Mouse (Mus musculus) embryonic stem cell, embryonic (primary cell): ENCODE results near the gene Vmn2r-ps159.
"Not testable (repeated sequence)": the region's sequence is repeated elsewhere in the genome, so short reads cannot be mapped to it uniquely, and the experiment has no call there.

ENCODE experiments used
- CTCF ChIA-PET, 4 experiments: fragments of 300-600 bp in 2 of 4; fragments of 350-600 bp in 2 of 4; sonication (Branson Sonifier 250); formaldehyde crosslinking; loops; one replicate each; lab custom pipeline; 2022; ENCODE audit warnings: inconsistent platforms in 2 of 4; lab: Charles Lee
- POLR2A ChIA-PET, 4 experiments: fragments of 300-600 bp in 2 of 4; fragments of 350-600 bp in 2 of 4; sonication (Branson Sonifier 250); formaldehyde crosslinking; loops; one replicate each; lab custom pipeline; 2022; ENCODE audit warnings: antibody characterized with exemption in 4 of 4, inconsistent platforms in 1 of 4; lab: Charles Lee

Vmn2r-ps159 gene

GRCm38 (mm10) chr4:156330803-156331202 lies at the start of gene Vmn2r-ps159:
TSS of gene Vmn2r-ps159 (plus strand) at chr4:156331103.
- CTCF ChIA-PET, POLR2A ChIA-PET: not testable (repeated sequence)

DNA sequence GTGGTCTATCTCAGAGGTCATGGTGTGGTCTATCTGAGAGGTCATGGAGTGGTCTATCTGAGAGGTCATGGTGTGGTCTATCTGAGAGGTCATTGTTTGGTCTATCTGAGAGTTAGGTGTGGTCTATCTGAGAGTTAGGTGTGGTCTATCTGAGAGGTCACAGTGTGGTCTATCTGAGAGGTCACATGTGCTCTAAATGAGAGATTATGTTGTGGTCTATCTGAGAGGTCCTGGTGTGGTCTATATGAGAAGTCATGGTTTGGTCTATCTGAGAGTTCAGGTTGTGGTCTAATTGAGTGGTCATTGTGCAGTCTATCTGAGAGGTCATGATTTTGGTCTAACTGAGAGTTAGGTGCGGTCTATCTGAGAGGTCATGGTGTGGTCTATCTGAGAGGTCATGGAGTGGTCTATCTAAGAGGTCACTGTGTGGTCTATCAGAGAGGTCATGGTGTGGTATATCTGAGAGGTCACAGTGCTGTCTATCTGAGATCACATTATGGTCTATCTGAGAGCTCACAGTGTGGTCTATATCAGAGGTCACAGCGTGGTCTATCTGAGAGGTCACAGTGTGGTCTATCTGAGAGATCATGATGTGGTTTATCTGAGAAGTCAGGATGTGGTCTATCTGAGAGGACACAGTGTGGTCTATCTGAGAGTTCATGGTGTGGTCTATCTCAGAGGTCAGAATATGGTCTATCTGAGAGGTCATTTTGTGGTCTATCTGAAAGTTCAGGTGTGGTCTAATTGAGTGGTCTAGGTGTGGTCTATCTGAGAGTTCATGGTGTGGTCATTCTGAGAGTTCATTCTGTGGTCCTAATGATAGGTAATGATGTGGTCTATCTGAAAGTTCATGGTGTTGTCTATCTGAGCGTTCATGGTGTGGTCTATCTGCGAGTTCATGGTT lies 10.9 kb downstream of the Vmn2r-ps159 start:
- CTCF ChIA-PET, POLR2A ChIA-PET: not testable (repeated sequence)

- ChIA-PET POLR2A (no interaction called here), CTCF (no interaction called here)
These were observed 11.8 kb downstream of the Vmn2r-ps159 start for GRCm38 (mm10) chr4:156342569-156343325.

GRCm38 (mm10) chr4:156343332-156343731 lies 12.4 kb downstream of the Vmn2r-ps159 start:
- ChIA-PET CTCF (no interaction called here), POLR2A (no interaction called here)

GRCm38 (mm10) chr4:156356756-156357437 lies 26.0 kb downstream of the Vmn2r-ps159 start:
- POLR2A ChIA-PET, CTCF ChIA-PET: not testable (repeated sequence)
